Mouse (Mus musculus) kidney, adult 9 months (tissue): Measurements from ENCODE around the gene Prr19.

ENCODE experiments used
- DNase-seq: peaks from one replicate; pipeline ENCODE4 v3.0.0; 2022

Prr19 gene

GRCm38 (mm10) chr7:25293191-25293739 lies 7.9 kb upstream of the Prr19 start:
- DNase-seq, result no peak

- DNase-seq, result no peak
Measured at GRCm38 (mm10) chr7:25294495-25294894, 6.7 kb upstream of the Prr19 start.

- DNase-seq, result peak; percentile 4
Measured at GRCm38 (mm10) chr7:25294960-25295722, 6.1 kb upstream of the Prr19 start.

- no peak for DNase-seq
Measured at GRCm38 (mm10) chr7:25296945-25297453, 4.2 kb upstream of the Prr19 start.

GRCm38 (mm10) chr7:25297454-25298325 lies 3.5 kb upstream of the Prr19 start, which contains the start of gene Pafah1b3:
Gene Pafah1b3, minus strand, starts transcription at chr7:25297986.
- peak; percentile 91 for DNase-seq

GRCm38 (mm10) chr7:25303003-25303684 lies 1.9 kb downstream of the Prr19 start:
- DNase-seq, result no peak

- no peak for DNase-seq
Measured at GRCm38 (mm10) chr7:25303685-25304006, 2.4 kb downstream of the Prr19 start.

- no peak for DNase-seq
Measured at GRCm38 (mm10) chr7:25305481-25305880, 4.3 kb downstream of the Prr19 start.

- DNase-seq, result peak; percentile 33
Measured at GRCm38 (mm10) chr7:25305956-25306613, 4.9 kb downstream of the Prr19 start, which contains the start of gene Tmem145. Gene Tmem145, plus strand, starts transcription at chr7:25306106.

GRCm38 (mm10) chr7:25306614-25306996 lies 5.4 kb downstream of the Prr19 start:
- no peak for DNase-seq

- no peak for DNase-seq
Measured at GRCm38 (mm10) chr7:25308702-25309318, 7.6 kb downstream of the Prr19 start.

GRCm38 (mm10) chr7:25309425-25309824 lies 8.2 kb downstream of the Prr19 start:
- DNase-seq, result no peak

GRCm38 (mm10) chr7:25311193-25311592 lies 10.0 kb downstream of the Prr19 start:
- DNase-seq, result no peak

GRCm38 (mm10) chr7:25313325-25313724 lies 12.1 kb downstream of the Prr19 start:
- DNase-seq, result no peak

GRCm38 (mm10) chr7:25314606-25315305 lies 13.5 kb downstream of the Prr19 start:
- DNase-seq, result no peak

GRCm38 (mm10) chr7:25315306-25316041 lies 14.3 kb downstream of the Prr19 start:
- DNase-seq, result peak; percentile 22

- DNase-seq, result peak; percentile 99
Measured at GRCm38 (mm10) chr7:25316532-25317445, 15.6 kb downstream of the Prr19 start, which contains the start of gene Megf8. Gene Megf8, plus strand, starts transcription at chr7:25317164.

- no peak for DNase-seq
Measured at GRCm38 (mm10) chr7:25317446-25317999, 16.3 kb downstream of the Prr19 start.

GRCm38 (mm10) chr7:25322058-25322484 lies 20.9 kb downstream of the Prr19 start:
- no peak for DNase-seq
